Mouse (Mus musculus) central nervous system, embryonic 14 days (tissue): ENCODE results near the gene Olfr410. TPM values are rescaled to one million over a fixed set of nuclear protein-coding genes. Genes with fewer than 3 reads are reported as not detected.

Experiments
- polyA plus RNA-seq: library from polyadenylated mRNA; depleted of rRNA; stranded (reverse); fragments of >200 nt; gene quantifications from 2 replicates; pipeline ENCODE4 v1.2.3, GENCODE M21; 2012; rRNA removed

Olfr410 gene
- not detected in 2 replicates for polyA plus RNA-seq

GRCm38 (mm10) chr11:74337931-74338330 is at the start of gene Olfr410:
Olfr410 (minus strand) TSS chr11:74338031.

GRCm38 (mm10) chr11:74361769-74362168 is 23.9 kb upstream of the Olfr410 start, which contains the start of gene Olfr412:
Olfr412 (plus strand) TSS chr11:74362069.

GRCm38 (mm10) chr11:74352550-74352949 is 14.7 kb upstream of the Olfr410 start, which contains the start of gene Olfr411:
Olfr411 (minus strand) TSS chr11:74352650.

GRCm38 (mm10) chr11:74283436-74283835 is 54.4 kb downstream of the Olfr410 start, which contains the start of gene Olfr59:
Olfr59 (plus strand) TSS chr11:74283736.

Other genes with a start within 250 kb of the Olfr410 start
- gene Olfr401, start 224.3 kb downstream of the Olfr410 start, polyA plus RNA-seq: not detected in 2 replicates
- gene Olfr402, start 184.5 kb downstream of the Olfr410 start, polyA plus RNA-seq: not detected in 2 replicates
- gene Olfr403, start 151.8 kb downstream of the Olfr410 start, polyA plus RNA-seq: not detected in 2 replicates
- not detected in 2 replicates for gene Olfr43, start 126.7 kb downstream of the Olfr410 start, polyA plus RNA-seq
- gene Olfr406, start 78.2 kb downstream of the Olfr410 start, polyA plus RNA-seq: not detected in 2 replicates
- not detected in 2 replicates for gene Olfr59, start 54.3 kb downstream of the Olfr410 start, polyA plus RNA-seq
- gene Olfr411, start 14.6 kb upstream of the Olfr410 start, polyA plus RNA-seq: not detected in 2 replicates
- gene Olfr412, start 24.0 kb upstream of the Olfr410 start, polyA plus RNA-seq: not detected in 2 replicates